Mouse (Mus musculus) stomach, postnatal 0 days (tissue): ENCODE results near the gene Tnfaip1.

ENCODE experiments used
- CTCF ChIP-seq: IDR thresholded peaks from 2 replicates; pipeline ENCODE4 v1.5.1; 2016; ENCODE audit warnings: antibody characterized with exemption, low read depth, mild to moderate bottlenecking, moderate library complexity
- EP300 ChIP-seq: optimal IDR thresholded peaks from 2 replicates; pipeline ENCODE3; 2016; ENCODE audit warnings: antibody characterized with exemption

- TF ChIP-seq CTCF: no peak
- TF ChIP-seq EP300: no peak
Observed at GRCm38 (mm10) chr11:78555623-78556022, 19.5 kb upstream of the Tnfaip1 start.
